Mouse (Mus musculus): ENCODE results near the gene Dclk1.

DNA sequence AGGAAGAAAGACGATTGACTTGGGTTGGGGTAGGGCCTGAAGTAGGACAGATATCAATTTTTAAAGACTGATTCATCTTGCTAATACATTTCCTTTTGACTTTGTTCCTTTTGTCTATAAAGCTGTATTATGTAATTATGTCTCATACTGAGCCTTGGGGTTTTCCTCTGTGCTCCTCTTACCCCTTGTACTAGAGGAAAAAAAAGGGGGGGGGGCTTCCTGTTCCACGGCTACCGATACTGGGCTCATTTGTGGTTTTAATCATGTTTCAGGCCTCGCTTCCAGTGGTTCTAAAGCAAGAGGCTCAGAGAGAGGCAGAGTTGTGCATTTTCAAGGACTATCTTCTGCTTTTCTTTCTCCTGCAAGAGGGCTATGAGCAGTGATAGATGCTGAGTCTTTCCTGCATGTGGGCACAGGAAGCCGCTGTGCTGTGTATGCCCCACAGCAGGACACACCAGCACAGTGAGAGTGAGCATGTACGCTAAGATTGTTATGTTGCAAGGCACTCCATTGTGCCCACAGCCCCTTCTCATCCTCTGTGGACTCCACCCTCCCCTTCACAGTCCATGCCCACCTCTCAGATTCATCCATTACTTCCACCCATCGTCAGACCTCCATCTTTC is 196.8 kb downstream of the Dclk1 start:
- TF ChIP-seq CTCF (conservative IDR thresholded peaks at IDR 0.05; ENCODE audit: insufficient read depth, insufficient read length, low read depth, low read length) (no peak), POLR2A (IDR thresholded peaks at IDR 0.05; ENCODE audit: low read depth, low read length) (no peak)

Data from kidney, adult 2 months (tissue).